Mouse (Mus musculus): Measurements from ENCODE around the gene 1110051M20Rik. TPM values are rescaled to one million over a fixed set of nuclear protein-coding genes. Genes with fewer than 3 reads are reported as not detected.

1110051M20Rik gene
- polyA plus RNA-seq, 1 experiment from 2014 or later = 6.0 TPM

DNA sequence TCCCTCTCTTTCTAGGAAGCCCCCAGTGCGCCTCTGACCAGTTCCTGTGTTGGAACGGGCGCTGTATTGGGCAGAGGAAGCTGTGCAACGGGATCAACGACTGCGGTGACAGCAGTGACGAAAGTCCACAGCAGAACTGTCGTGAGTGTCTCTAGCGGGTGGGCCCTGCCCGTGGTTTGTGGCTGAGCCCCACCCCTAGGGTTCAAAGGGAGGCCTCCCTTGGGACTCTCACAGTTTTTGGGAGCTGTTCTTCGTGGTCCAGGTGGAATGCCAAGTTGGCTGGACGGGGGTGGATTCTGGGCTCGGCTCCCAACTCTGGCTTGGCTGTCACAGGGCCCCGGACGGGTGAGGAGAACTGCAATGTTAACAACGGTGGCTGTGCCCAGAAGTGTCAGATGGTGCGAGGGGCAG is 31.8 kb upstream of the 1110051M20Rik start:
- no peak for ATAC-seq (ENCODE audit: low read depth)

DNA sequence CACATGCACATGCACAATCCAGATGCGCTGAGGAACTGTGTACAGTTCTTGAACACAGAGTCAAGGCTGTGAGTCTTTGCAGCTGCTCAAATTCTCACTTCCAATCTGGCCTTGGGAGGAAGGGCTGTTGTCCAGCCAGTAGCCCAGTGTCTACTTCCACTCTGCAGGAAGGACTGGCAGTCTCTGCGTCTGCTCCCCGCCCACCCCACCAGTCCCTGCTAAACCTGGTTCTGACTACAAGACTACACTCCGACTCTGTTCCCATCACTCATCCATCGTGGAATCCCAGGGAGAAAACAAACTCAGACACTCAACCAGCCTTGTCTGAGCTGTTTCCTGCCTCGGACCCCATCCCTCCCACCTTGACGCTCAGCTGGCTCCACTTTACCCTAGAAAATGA is 31.3 kb upstream of the 1110051M20Rik start:
- 51% methylated on average over 7 of the region's 7 CpGs for WGBS (ENCODE audit: insufficient replicate concordance)
- H3K9me3 ChIP-seq (replicated peaks; ENCODE audit: control insufficient read depth, low read length) = no peaks in the 10 kb centered on the region
- no peak overlapping the region for H3K27ac ChIP-seq (ENCODE audit: low read length)
- H3K9ac ChIP-seq (ENCODE audit: low read depth, low read length) = no peak overlapping the region
- H3K4me1 ChIP-seq (ENCODE audit: control insufficient read depth, low read depth, low read length) = no peaks in the 10 kb centered on the region
- no peak overlapping the region for H3K4me2 ChIP-seq (ENCODE audit: low read depth, low read length)
- H3K27me3 ChIP-seq (ENCODE audit: control insufficient read depth, insufficient read depth, low read depth, low read length) = no peaks in the 10 kb centered on the region
- ATAC-seq (ENCODE audit: low read depth) = no peak
- H3K4me3 ChIP-seq (ENCODE audit: low read depth, low read length) = no peak overlapping the region
- no peaks in the 10 kb centered on the region; the same call in 1 of the 2 replicates for H3K36me3 ChIP-seq (ENCODE audit: control insufficient read depth, insufficient read depth)

More for the DNA sequence above, 31.8 kb upstream of the 1110051M20Rik start:
- 0 out of 2 replicates have a peak overlapping the region, but pooled peaks have one; percentile 16 for H3K4me3 ChIP-seq (ENCODE audit: low read depth, low read length)
- no peaks in the 10 kb centered on the region; the same call in 1 of the 2 replicates for H3K36me3 ChIP-seq (ENCODE audit: control insufficient read depth, insufficient read depth)
- no peak overlapping the region for H3K9ac ChIP-seq (ENCODE audit: low read depth, low read length)
- H3K27me3 ChIP-seq (ENCODE audit: control insufficient read depth, insufficient read depth, low read depth, low read length) = no peaks in the 10 kb centered on the region
- no peaks in the 10 kb centered on the region for H3K9me3 ChIP-seq (replicated peaks; ENCODE audit: control insufficient read depth, low read length)
- H3K4me1 ChIP-seq (ENCODE audit: control insufficient read depth, low read depth, low read length) = no peaks in the 10 kb centered on the region
- H3K4me2 ChIP-seq (ENCODE audit: low read depth, low read length) = no peak overlapping the region
- H3K27ac ChIP-seq (ENCODE audit: low read length) = no peak overlapping the region
- 16% methylated on average over 17 of the region's 17 CpGs for WGBS (ENCODE audit: insufficient replicate concordance)

DNA sequence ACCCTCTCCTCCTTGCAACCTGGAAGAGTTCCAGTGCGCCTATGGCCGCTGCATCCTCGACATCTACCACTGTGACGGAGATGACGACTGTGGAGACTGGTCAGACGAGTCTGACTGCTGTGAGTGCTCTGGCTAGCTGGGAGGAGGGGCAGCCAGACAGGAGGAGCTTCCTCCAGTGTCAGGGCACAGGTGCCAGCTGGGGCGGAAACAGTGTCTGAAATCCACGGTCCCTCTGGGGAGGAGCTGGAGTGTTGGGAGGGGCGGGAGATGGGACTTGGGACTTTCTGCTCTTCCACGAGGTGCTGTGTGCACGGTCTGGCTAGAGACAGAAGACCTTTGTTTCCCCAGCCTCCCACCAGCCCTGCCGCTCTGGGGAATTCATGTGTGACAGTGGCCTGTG is 29.9 kb upstream of the 1110051M20Rik start:
- ATAC-seq (ENCODE audit: low read depth) = 0 out of 2 replicates have a peak, but pooled peaks have one; percentile 24
- H3K4me1 ChIP-seq (ENCODE audit: control insufficient read depth, low read depth, low read length) = no peaks in the 10 kb centered on the region
- H3K9me3 ChIP-seq (replicated peaks; ENCODE audit: control insufficient read depth, low read length) = no peaks in the 10 kb centered on the region
- H3K27me3 ChIP-seq (ENCODE audit: control insufficient read depth, insufficient read depth, low read depth, low read length) = no peaks in the 10 kb centered on the region
- no peak overlapping the region for H3K9ac ChIP-seq (ENCODE audit: low read depth, low read length)
- 62% methylated on average over 12 of the region's 12 CpGs for WGBS (ENCODE audit: insufficient replicate concordance)
- no peak overlapping the region for H3K4me3 ChIP-seq (ENCODE audit: low read depth, low read length)
- no peak overlapping the region for H3K4me2 ChIP-seq (ENCODE audit: low read depth, low read length)
- H3K36me3 ChIP-seq (ENCODE audit: control insufficient read depth, insufficient read depth) = no peaks in the 10 kb centered on the region; the same call in 1 of the 2 replicates
- H3K27ac ChIP-seq (ENCODE audit: low read length) = no peak overlapping the region

DNA sequence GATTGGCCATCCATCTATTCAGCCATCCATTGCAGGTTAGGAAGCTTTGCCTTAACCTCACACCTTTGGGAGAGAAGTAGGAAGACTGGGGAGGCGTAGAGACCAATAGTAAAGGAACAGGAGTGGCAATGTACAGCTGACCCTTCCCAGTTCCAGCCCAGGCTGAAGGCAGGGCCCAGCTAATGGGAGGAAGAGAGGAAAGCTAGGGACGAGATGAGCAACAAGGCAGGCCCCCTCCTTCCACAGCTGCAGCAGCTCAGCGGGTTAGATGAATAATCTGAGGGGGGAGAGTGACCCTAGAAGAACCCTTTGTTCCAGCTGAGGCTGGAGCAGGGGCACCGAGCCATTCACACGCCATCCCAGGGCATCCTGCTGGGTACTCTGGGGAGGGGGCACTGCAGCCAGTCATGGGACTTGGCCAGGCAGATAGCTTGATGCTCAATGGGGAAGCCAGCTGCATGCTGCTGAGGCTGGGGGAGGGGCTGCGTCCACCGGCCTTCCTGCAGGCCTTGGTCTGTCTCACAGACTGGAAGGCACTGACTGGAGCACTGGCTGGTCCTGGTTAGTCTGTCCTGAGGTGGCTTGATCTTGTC is 25.6 kb upstream of the 1110051M20Rik start:
- Histone ChIP-seq H3K27me3 (ENCODE audit: control insufficient read depth, insufficient read depth, low read depth, low read length) (no peaks in the 10 kb centered on the region), H3K36me3 (ENCODE audit: control insufficient read depth, insufficient read depth) (no peaks in the 10 kb centered on the region; the same call in 1 of the 2 replicates), H3K4me3 (ENCODE audit: low read depth, low read length) (no peak overlapping the region), H3K9ac (ENCODE audit: low read depth, low read length) (no peak overlapping the region), H3K4me2 (ENCODE audit: low read depth, low read length) (no peak overlapping the region), H3K27ac (ENCODE audit: low read length) (no peak overlapping the region), H3K9me3 (replicated peaks; ENCODE audit: control insufficient read depth, low read length) (no peaks in the 10 kb centered on the region), H3K4me1 (ENCODE audit: control insufficient read depth, low read depth, low read length) (no peaks in the 10 kb centered on the region)
- WGBS (ENCODE audit: insufficient replicate concordance) = 48% methylated on average over 7 of the region's 7 CpGs
- ATAC-seq (ENCODE audit: low read depth) = no peak

DNA sequence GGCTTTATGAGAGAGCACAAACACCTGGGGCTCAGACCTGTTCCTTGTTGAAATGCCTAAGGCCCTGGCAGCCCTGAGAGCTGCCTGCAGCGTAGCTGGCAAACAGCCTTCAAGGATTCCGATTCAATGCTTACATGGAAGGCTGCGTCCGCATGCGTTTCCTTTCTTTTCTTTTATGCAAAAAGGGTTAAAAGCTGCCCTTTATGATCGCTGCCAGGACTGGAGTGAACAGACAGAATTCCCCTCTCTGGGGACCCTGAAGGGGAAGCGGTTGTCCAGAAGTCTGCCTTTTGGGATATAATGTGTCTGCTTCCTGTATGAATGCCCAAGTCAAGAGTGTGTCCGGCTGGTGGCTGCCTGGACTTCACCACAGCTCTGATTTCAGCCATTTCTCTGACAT is 23.1 kb upstream of the 1110051M20Rik start:
- Histone ChIP-seq H3K4me3 (ENCODE audit: low read depth, low read length) (no peak overlapping the region), H3K9me3 (replicated peaks; ENCODE audit: control insufficient read depth, low read length) (no peaks in the 10 kb centered on the region), H3K36me3 (ENCODE audit: control insufficient read depth, insufficient read depth) (no peaks in the 10 kb centered on the region), H3K4me2 (ENCODE audit: low read depth, low read length) (no peak overlapping the region), H3K27me3 (ENCODE audit: control insufficient read depth, insufficient read depth, low read depth, low read length) (no peaks in the 10 kb centered on the region), H3K9ac (ENCODE audit: low read depth, low read length) (no peak overlapping the region), H3K27ac (ENCODE audit: low read length) (no peak overlapping the region), H3K4me1 (ENCODE audit: control insufficient read depth, low read depth, low read length) (no peaks in the 10 kb centered on the region)
- 66% methylated on average over 8 of the region's 8 CpGs for WGBS (ENCODE audit: insufficient replicate concordance)
- no peak for ATAC-seq (ENCODE audit: low read depth)

DNA sequence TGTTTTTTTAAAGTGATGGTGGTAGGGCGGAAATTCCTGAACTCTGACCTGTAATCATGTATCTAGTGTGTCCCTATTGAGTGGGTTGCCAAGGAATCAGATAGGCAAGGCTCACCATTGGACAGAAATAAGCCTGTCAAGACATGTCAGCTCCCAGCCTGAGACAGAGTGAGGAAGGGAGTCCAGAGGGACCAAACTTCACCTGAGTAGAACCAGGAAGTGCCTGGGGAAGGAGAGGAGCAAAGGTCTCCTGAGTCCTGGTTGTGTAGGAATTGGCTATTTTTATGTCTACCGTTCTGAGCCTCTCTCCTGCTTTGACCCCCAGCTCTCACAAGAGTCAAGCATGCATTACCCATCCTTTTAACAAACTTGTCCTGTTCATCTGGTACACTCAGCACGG is 21.4 kb upstream of the 1110051M20Rik start:
- Histone ChIP-seq H3K4me3 (ENCODE audit: low read depth, low read length) (no peak overlapping the region), H3K36me3 (ENCODE audit: control insufficient read depth, insufficient read depth) (no peaks in the 10 kb centered on the region), H3K9ac (ENCODE audit: low read depth, low read length) (no peak overlapping the region), H3K9me3 (replicated peaks; ENCODE audit: control insufficient read depth, low read length) (no peaks in the 10 kb centered on the region), H3K4me2 (ENCODE audit: low read depth, low read length) (no peak overlapping the region), H3K27ac (ENCODE audit: low read length) (no peak overlapping the region), H3K4me1 (ENCODE audit: control insufficient read depth, low read depth, low read length) (no peaks in the 10 kb centered on the region), H3K27me3 (ENCODE audit: control insufficient read depth, insufficient read depth, low read depth, low read length) (no peaks in the 10 kb centered on the region; the same call in 1 of the 2 replicates)
- 66% methylated on average over 3 of the region's 3 CpGs for WGBS (ENCODE audit: insufficient replicate concordance)
- ATAC-seq (ENCODE audit: low read depth) = no peak

DNA sequence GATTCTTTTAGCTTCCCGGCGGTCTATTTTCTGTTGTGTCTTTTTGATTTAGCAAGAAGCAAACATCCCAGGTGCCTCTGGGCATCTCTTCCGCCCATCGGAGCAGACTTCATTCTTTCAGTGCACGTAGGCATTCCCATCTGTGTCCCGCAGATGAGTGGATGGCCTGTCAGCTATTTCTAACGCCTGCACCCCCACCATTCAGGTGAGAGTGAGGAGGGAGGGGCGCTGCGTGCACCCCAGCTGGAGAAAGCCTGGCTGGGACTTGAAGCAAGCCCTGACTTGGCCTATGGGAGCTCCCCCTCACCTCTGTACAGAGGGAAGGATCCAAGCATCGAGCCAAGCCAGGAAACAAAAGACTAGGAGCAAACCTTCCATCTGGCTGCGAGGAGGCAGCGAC is 18.2 kb upstream of the 1110051M20Rik start:
- 23% methylated on average over 12 of the region's 12 CpGs for WGBS (ENCODE audit: insufficient replicate concordance)
- Histone ChIP-seq H3K4me1 (ENCODE audit: control insufficient read depth, low read depth, low read length) (no peaks in the 10 kb centered on the region; the same call in 1 of the 2 replicates), H3K36me3 (ENCODE audit: control insufficient read depth, insufficient read depth) (no peaks in the 10 kb centered on the region), H3K9ac (ENCODE audit: low read depth, low read length) (no peak overlapping the region), H3K27me3 (ENCODE audit: control insufficient read depth, insufficient read depth, low read depth, low read length) (peaks cover 23% of the 10 kb centered on the region), H3K9me3 (replicated peaks; ENCODE audit: control insufficient read depth, low read length) (no peaks in the 10 kb centered on the region), H3K4me3 (ENCODE audit: low read depth, low read length) (no peak overlapping the region), H3K27ac (ENCODE audit: low read length) (no peak overlapping the region), H3K4me2 (ENCODE audit: low read depth, low read length) (no peak overlapping the region)
- no peak for ATAC-seq (ENCODE audit: low read depth)

DNA sequence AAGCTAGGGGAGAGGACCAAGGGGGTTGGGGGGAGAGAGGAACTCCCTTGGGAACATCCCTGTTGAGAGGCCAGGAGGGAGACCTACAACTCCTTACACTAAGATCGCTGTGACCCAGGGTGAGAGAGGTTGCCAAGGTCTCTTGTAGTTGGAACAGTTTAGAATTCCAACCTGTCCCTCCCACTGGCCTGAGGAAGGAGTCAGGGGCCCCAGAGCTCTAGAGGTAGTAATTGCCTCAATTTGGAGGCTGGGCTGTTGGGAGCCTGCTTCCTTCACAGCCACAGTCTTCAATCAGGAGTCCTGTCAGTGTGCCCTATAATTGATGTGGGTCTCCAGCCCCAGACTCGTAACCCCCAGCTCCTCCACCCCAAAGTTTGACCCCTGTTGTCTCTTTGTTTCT is 17.7 kb upstream of the 1110051M20Rik start:
- Histone ChIP-seq H3K4me3 (ENCODE audit: low read depth, low read length) (no peak overlapping the region), H3K9me3 (replicated peaks; ENCODE audit: control insufficient read depth, low read length) (no peaks in the 10 kb centered on the region), H3K36me3 (ENCODE audit: control insufficient read depth, insufficient read depth) (no peaks in the 10 kb centered on the region), H3K4me1 (ENCODE audit: control insufficient read depth, low read depth, low read length) (peaks cover under 1% of the 10 kb centered on the region), H3K27me3 (ENCODE audit: control insufficient read depth, insufficient read depth, low read depth, low read length) (peaks cover 28% of the 10 kb centered on the region), H3K27ac (ENCODE audit: low read length) (no peak overlapping the region), H3K4me2 (ENCODE audit: low read depth, low read length) (no peak overlapping the region), H3K9ac (ENCODE audit: low read depth, low read length) (no peak overlapping the region)
- no peak for ATAC-seq (ENCODE audit: low read depth)
- WGBS (ENCODE audit: insufficient replicate concordance) = 27% methylated on average over 2 of the region's 2 CpGs

DNA sequence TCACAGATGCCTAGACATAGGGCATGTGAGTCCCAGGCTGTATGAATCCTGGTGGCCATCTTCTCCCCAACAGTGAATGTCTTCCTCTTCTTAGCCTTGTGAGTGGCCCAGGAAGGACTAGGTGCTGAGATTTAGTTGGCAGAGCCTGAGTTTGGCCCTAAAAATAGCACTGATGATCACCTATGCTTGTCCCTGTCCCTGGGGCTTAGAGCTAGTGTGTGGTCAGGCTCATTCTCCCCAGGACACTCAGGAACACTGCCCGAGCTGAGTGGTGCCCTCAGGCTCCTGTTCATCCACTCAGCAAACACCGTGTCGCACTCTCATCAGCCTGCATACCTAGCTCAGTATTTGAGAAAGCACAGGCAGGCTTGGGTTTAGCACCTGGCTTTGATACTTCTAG is 16.8 kb upstream of the 1110051M20Rik start:
- no peaks in the 10 kb centered on the region for H3K9me3 ChIP-seq (replicated peaks; ENCODE audit: control insufficient read depth, low read length)
- no peaks in the 10 kb centered on the region for H3K36me3 ChIP-seq (ENCODE audit: control insufficient read depth, insufficient read depth)
- H3K4me2 ChIP-seq (ENCODE audit: low read depth, low read length) = no peak overlapping the region
- H3K9ac ChIP-seq (ENCODE audit: low read depth, low read length) = no peak overlapping the region
- peaks cover 9% of the 10 kb centered on the region for H3K4me1 ChIP-seq (ENCODE audit: control insufficient read depth, low read depth, low read length)
- no peak overlapping the region for H3K27ac ChIP-seq (ENCODE audit: low read length)
- no peak for ATAC-seq (ENCODE audit: low read depth)
- H3K4me3 ChIP-seq (ENCODE audit: low read depth, low read length) = no peak overlapping the region
- H3K27me3 ChIP-seq (ENCODE audit: control insufficient read depth, insufficient read depth, low read depth, low read length) = peaks cover 36% of the 10 kb centered on the region
- 76% methylated on average over 3 of the region's 3 CpGs for WGBS (ENCODE audit: insufficient replicate concordance)
